Mouse (Mus musculus) brain, adult 2 months (tissue): ENCODE data around the gene Calm1.
A peak's percentile ranks its signal among the peaks of the same experiment; 100 is the strongest.
"Not testable (repeated sequence)": the region's sequence is repeated elsewhere in the genome, so short reads cannot be mapped to it uniquely, and the experiment has no call there.

Experiments
- DNase-seq: peaks from one replicate; pipeline ENCODE4 v3.0.0; 2011; ENCODE audit warnings: low read depth, low spot score

Calm1 gene

DNA sequence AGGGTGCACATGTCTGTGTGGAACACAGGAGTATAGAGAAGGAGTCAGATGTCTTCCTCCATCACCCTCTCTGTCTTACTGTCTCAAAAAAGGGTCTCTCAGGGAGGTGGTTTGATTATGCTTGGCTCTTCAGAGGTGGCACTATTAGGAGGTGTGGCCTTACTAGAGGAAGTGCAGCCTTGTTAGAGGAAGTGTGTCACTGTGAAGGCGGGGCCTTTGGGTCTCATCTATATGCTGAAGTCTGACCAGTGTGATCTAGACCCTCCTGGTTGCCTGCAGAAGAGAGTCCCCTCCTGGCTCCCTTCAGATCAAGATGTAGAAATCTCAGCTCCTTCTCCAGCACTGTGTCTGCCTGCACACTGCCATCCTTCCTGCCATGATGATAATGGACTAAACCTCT is 5.1 kb upstream of the Calm1 start:
- no peak for DNase-seq

DNA sequence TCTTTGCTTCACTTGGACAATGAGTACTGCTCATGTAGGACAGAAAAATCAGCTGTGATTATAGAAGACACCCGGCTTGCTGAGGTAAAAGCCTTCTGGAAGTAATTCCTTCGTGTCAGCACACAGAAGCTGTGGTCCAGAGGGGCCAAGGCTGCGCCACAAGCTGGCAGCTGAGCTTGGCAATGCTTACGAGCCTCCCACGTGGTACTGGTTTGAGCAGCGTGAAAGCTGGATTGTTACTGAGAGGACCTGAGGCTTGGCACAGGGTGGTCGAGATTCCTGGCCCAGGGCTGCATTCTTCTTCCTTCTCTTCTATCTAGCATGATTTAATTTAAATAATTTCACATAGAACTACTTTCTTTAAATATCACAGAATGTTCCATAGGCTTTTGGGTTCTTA is 2.4 kb upstream of the Calm1 start:
- peak; percentile 46 for DNase-seq

DNA sequence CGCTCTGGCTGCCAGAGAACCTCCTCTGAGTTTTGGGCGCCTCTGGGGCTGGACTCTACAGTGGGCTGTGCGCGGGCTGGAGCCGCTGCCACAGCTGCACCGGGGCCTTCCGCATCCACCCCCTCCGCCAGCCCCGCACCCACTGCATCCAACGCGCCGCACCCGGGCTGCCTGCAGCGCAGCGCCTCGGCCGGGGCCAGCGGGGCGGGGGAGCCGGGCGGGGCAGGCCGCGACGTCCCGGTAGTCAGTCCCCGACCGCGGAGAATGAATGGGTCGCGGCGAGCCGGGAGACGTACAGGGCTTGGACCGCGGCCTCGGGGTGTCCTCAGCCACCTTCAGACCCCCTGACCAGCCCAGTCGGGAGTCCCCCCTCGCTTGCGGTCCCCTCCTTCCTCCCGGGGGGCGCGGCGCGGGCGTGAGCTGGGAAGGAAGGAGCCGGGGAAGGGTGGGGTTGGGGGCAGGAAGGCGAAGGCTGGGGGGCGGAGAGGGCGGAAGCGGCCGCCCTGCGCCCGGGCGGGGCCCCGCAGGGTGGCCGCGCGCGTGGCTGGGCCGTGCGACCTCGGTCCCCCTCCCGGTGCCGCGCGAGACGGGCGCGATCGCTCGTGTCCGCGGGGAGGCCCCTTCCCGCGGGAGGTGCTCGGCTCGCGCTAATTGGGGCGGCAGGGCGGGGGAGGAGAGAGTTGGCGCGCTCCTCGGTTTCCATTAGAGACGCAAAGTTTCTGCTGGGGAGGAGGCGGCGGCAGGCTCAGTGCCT is 833 bp downstream of the Calm1 start:
- DNase-seq: peak; percentile 84

DNA sequence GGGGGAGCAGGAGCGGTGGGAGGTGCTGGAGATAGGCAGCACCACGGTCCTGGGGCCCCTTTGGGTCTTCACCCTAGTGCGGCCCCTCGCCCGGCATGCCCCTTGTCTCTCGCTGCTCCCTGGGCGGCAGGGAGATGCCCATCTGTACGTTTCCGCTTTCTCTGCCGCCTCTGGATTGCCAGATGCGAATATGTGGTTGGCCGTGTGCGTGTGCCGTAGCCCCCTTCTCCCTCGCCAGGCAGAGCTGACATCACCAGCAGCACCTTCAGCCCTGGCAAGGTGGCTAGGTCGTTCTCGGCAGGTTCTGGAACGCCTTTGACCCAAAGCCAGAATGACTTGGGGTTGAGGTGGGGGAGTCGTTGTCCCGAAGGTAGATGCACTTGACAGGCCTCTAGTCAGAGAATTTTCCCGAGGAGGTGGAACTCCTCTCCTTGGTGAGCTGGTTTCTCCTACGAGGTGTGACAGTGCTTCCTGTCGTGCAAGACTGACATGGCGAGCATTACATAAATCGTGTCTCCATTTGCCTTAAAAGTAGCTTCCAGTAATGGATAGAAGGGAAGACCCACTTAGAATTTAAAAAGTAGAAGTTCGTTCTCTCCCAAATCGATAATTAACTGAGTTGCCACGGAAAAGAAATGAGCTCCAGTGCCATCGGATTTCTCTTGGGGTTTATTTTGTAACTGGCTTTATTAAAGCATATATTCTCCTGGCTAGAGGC is 1.6 kb downstream of the Calm1 start:
- DNase-seq: peak; percentile 79

DNA sequence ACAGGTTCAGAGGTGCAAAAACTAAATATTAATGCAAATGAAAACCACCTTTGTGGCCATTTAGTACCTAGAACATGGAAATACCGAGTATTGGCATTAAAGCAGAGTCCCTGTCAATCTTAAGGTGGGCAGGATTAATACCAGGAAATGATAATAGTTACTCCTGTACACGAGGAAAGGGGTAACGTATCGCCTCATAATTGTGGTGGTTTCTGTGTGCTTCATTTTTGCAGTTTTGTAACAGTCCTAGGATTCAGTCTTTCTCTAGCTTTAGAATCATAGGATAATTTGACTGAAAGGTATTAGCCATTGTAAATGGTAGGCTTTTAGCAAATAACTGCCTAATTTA is 2.1 kb downstream of the Calm1 start:
- DNase-seq: peak; percentile 10

DNA sequence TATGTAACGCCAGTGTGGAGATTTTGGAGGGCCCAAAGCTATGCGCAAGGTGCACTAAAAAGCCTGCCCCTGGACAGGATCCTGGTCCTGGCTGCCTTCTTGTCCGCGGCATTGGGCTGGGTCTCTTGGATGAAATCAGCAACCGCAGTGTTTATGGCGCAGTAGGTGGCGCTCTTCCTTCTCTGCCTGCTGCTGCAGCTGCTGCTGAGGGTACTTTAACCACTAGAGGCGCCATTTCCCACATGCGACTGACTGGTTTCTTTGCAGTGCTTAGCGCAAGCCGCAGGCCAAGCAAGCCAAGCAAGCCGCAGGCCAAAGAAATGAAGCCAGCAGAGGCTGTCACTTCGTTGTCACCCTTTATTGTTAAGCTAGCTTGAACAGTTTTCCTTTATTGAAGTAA is 2.6 kb downstream of the Calm1 start:
- peak; percentile 99 for DNase-seq

DNA sequence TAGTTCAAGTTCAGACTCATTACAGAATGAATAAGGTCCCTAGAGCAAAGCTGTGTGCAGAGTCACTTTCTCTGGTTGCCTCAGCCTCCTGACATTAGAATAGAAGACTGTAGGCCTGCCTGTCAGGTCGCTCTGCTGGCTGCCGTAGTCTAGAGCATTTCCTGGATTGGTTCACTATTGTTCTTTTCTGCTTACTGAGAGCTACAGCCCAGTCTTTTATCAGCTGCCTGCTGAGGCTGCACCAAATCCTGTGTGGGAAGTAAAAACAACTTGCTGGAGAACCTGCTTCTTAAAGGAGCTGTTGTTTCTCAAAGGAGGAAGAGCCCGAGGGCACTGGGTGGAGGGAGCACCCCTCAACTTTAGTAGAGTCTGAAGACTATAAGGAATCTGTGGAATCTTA is 4.5 kb downstream of the Calm1 start:
- peak; percentile 29 for DNase-seq

DNA sequence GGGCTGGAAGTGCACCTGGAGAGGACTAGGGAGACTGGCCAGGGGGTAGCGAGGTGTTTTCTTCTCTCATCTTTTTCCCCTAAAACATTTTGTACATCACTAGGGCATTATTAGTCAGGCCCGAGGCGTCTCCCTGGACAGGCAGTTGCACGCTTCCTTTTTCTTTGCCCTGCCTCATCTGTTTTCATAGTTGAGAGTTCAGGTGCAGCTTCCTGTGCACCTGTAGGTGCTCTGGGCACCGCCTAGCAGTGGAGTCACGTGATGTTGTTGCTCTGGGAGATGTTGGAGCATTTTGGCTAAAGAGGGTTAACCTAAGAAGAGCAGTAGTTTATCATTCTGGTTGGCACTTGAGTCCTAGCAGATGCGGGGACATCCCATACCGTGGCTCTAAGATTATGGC is 5.9 kb downstream of the Calm1 start:
- DNase-seq: no peak

DNA sequence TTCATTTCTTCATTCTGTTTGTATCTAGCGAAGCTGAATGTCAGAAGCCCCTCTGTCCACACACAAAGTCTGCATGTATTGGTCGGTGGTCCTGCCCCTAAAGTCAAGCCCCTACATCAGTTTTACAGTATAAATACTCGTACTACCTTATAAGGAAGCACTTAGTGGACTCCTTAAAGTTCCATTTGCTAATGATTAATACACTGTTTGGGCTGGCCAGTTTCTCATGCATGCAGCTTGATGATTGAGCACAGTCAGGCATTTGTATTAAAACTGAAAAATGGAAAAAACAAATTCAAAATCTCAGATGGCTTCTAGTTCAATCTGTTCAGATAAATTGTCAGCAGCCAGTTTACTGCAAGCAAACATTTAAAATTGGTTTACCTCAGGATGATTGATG is 7.3 kb downstream of the Calm1 start:
- no peak for DNase-seq

DNA sequence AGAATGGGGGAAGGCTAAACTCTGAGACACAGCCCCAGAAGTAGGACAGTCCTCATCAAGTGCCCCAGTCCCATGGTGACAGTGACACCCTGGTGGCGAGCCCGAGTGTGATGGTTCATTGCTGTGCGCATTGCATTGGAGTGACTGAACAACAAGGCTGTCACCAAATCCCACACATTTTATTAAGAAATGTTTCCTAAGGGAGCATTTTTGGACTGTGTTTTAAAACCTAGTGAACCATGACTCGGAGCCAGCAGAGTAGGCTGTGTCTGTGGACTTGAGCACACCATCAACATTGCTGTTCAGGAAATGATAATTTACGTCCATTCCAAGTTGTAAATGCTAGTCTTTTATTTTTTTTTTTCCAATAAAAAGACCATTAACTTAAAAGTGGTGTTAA is 7.7 kb downstream of the Calm1 start:
- DNase-seq: no peak

DNA sequence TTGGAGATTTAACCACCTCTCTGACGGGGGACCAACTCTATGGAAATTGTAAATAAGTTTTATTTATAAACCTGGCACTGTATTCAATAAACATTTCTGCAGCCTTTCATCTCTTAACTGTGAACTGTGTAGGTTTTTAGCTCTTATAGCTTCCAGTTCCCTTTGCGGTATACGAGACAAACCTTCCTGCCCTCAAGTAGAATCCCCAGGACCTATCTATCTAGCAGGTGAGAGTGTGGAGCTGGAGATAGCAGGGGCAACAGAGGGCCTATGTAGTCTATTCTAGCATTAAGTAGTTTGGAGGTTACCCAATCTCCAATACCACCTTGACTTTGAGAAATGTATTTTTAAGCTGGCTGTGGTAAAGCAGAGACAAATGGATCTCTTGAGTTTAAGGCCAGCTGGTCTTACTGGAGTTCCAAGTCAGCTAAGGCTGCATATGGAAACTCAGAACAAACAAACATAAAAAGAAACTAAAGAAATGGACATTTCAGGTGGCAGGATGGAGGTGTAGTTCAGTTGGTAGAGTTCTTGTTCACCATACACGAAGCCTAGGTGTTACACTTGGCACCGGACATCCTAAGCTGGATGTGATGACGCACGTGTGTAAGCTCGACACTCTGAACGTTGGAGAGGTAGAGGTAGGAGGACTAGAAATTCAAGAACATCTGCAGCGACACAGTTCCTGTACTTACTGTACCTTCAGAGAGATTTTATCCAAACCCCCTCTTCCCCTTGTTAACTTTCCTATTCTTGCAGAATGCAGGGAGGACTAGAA is 10.7 kb downstream of the Calm1 start:
- DNase-seq: peak; percentile 51

DNA sequence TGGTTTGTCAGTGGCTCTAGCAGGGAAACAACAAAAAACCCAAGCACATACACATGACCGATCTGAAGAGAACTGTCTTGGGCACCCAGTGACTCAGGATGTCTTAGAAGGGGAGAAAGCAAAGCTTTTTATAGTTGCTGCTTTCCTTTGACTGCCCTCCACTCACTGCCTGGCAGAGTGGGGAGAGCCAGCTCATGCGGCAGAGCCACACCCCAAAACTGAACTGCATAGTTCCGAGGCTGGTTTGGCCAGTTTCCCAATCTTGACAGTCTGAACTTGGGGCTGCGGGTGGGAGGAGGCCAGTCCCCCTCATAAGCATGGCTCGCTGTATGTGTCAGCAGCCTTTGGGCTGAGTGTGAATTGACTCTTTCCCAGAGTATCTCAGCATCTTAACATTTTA is 11.7 kb downstream of the Calm1 start:
- peak; percentile 84 for DNase-seq

DNA sequence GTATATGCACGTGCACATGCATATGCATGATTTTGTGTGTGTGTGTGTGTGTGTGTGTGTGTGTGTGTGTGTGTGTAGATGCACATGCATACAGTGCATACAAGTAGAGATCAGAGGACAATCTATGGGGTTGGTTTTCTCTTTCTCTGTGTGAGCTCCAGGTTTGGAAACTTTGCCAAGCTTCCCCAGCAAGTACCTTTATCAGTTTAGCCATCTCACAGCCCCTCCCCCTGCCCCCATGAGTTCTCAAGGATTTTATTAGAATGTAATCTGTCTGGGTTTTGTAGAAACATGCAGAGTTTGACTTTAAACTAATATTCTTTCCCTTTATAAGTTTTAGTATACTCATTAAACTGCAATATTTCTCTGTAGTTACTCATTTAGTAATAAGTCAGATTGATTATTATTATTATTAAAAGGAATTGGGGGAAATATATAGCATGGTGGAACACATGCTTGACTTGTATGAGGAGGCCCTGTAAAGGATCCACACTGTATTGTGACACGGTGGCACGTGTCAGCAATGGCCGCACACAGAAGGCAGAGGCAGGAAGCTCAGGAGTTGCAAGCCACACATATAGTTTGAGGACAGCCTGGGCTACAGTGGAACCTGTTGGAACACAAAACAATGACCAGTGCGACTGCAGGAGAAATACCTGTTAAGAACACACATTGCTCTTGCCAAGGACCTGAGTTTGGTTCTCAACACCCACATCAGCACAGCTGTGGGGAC is 12.4 kb downstream of the Calm1 start:
- DNase-seq: no peak

DNA sequence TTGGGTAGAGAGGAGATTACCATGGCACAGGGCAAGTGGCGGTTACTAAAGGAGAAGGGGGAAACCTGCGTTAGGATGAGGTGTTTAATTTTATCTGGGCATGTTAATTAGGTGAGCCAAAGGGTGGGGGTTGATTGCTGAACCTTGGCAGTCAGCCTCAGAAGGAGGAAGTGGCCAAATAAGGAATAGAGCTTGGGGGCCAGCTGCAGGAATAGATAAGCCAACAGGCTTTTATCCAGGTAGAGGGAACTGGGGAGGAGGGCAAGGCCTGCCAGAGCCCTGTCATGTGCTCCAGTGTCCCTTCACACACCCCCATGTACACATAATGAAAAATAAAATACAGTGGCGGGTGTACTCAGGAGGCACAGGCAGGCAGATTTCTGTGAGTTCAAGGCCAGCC is 13.2 kb downstream of the Calm1 start:
- peak; percentile 54 for DNase-seq

DNA sequence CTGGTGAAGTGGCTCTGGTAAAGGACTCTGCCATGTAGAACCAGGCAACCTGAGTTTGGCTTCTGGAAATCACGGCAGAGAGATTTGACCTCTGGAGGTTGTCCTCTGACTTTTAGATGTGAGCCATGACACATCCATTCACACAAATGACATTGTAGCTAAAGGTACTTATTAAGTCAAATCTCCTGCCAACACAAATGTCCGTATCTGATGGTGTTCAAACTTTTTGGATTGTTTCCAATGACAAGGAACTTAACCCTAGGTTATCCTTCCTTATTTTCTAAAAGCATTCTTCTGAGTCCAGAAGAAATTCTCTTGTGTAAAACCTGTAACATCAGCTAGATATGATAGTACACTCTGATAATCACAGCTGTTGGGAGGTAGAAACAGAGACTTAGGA is 13.9 kb downstream of the Calm1 start:
- no peak for DNase-seq

DNA sequence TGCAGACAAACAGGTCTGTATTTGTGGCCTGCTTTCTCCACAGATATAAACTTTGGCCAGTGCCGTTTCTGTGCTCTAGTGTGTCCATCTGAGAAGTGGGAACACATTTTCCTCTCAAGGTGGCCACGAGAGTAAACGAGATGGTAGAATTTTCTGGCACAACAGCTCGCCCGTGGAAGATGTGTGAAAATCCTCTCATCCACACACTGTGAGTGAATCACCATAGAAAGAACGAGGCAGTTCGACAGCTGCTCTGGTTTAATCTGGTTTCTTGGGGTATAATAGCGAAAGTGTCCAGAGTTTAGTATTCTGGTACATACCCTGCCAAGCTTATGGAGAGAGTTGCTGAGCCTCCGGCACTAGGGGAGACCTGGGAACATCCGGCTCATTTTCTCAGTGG is 14.9 kb downstream of the Calm1 start:
- DNase-seq: peak; percentile 83

DNA sequence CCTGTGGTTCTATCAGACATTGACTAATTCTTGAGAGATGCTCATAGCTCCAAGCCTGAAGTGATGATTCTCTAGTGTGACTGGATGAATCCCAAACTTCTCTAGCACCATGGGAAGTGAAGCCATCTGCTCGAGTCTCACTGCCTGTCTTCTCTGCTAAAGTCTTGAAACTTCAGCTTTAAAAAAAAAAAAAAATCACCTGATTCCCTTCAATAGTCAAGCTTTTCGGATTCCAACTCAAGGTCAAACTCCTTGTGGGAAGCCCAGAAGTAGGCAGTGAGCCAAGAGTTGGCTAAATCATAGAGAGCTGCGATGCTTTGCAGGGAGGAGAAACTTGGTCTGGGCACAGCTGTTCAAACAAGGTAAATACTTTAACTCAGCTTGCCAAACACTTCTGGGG is 15.5 kb downstream of the Calm1 start:
- peak; percentile 90 for DNase-seq

DNA sequence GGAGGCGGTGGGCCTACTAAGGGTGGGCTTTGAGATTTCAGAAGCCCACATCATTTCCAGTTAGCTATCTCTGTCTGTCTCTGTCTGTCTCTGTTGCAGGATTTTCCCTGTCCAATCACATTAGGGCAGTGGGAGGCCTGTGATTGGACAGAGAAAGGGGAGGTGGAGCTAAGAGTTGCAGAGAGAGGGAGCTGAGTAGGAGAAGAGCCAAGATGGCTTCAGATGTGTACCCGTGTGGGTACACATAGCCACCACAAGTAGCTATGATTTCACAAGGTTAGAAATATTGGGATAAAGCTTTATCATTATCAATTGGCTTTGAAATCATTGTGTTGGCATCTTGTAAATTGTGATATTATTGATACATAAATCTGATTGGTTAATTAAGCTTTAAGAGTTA is 17.9 kb downstream of the Calm1 start:
- DNase-seq: not testable (repeated sequence)

DNA sequence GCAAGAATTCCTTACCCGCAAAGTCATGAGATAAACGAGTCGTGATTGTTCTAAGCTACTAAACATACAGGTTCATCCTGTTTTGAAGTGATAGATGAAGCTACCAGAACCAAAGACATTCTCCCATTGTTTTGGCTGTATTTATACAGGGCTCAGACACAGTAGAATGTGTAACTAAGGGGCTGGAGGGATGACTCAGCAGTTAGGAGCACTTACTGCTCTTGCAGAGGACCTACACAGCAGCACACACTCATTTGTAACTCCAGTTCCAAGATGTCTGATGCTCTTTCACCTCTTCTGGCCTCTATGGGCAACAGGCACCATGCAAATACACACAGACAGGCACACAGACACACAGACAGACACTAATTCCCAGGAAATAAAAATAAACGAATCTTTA is 20.8 kb downstream of the Calm1 start:
- peak; percentile 56 for DNase-seq

DNA sequence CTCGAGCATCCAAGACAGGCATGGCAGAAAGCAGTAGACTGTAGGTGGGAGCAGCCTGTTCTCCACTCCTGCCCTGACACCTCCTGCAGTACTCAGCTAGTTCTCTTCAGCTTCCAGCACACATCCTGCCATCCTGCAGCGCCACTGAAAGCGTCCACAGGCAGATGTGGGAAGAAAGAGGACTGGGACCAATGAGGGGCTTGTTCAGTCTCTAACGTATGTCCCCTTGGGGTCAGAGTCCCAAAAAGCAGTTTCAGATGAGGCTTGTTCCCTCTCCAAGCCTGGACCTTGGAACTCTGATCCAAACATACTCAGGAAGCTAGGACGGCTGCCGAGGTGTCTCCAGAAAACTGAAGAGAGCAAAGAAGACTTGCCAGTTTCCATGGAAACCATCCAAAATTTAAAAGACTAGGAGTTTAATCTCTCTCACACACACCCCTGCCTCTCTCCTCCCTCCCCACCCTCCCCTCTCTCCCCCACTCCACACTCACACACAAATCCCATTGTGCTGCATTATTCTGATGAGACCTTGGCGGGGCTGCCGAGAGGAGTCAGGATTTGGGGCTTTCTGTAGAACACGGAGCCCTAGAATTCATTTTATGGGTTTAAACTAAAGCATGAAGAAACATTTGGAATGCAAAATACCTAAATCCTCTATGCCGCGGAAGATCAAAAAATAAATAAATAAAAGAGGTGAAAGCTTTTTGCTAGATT is 22.5 kb downstream of the Calm1 start:
- peak; percentile 88 for DNase-seq

DNA sequence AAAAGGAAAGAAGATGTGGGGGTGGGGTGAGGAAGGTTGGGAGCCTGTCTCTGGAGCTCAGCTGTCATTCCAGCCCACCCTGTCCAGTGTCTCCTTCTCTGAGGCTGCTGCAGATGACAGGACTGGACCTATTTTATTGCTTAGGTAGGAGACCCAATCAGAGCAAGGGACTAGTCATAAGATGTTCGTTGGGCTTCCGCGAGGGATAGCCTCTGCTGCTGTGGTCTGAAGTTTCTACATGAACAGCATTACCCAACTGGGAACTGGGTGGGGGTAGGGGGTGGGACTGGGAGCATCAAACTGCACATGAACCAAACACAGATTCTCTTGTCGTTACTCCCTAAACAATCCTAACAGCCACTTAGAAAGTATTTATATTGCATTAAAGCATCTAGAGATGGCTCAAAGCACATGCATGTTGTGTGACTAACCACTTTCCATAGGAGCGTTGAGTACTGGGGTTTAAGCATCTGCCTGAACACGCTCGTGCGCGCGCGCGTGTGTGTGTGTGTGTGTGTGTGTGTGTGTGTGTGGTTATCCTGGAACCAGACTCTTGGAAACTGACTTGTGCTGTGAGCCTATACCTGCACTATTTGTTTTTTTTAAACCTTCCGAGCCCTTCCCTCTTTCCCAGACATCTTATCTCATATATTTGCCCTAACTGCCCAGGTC is 23.2 kb downstream of the Calm1 start:
- peak; percentile 55 for DNase-seq
